Mouse (Mus musculus): ENCODE measurements around the gene Tmem161a. TPM values are rescaled to one million over a fixed set of nuclear protein-coding genes. Genes with fewer than 3 reads are reported as not detected.
"Not testable (repeated sequence)": the region's sequence is repeated elsewhere in the genome, so short reads cannot be mapped to it uniquely, and the experiment has no call there.

Gene Tmem161a
- total RNA-seq, 2 experiments from 2014 or later, result 75.3 to 75.9 TPM

GRCm38 (mm10) chr8:70201417-70201816 lies 29.3 kb downstream of the Tmem161a start:
- intact Hi-C loops (cut with DNase I), result no loop called here

GRCm38 (mm10) chr8:70203072-70203471 lies 30.9 kb downstream of the Tmem161a start:
- no peak for DNase-seq
- intact Hi-C loops (cut with DNase I), result no loop called here

More at GRCm38 (mm10) chr8:70201417-70201816, 29.3 kb downstream of the Tmem161a start:
- no peak for DNase-seq

GRCm38 (mm10) chr8:70204757-70205156 lies 32.6 kb downstream of the Tmem161a start:
- DNase-seq, result no peak
- intact Hi-C loops (cut with DNase I), result no loop called here

- no peak for DNase-seq
- intact Hi-C loops (cut with DNase I), result no loop called here
These were observed 36.0 kb downstream of the Tmem161a start for GRCm38 (mm10) chr8:70208130-70208529.

- intact Hi-C loops (cut with DNase I), result no loop called here
- no peak for DNase-seq
These were observed 38.4 kb downstream of the Tmem161a start for GRCm38 (mm10) chr8:70210538-70210937.

GRCm38 (mm10) chr8:70211275-70211674 lies 39.1 kb downstream of the Tmem161a start:
- intact Hi-C loops (cut with DNase I), result no loop called here
- DNase-seq, result no peak

GRCm38 (mm10) chr8:70211726-70212111 lies 39.6 kb downstream of the Tmem161a start:
- intact Hi-C loops (cut with DNase I), result no loop called here
- DNase-seq, result no peak

GRCm38 (mm10) chr8:70212112-70213055 lies 40.2 kb downstream of the Tmem161a start, which contains the start of gene Slc25a42:
Gene Slc25a42 (minus strand): TSS chr8:70212305.
- intact Hi-C loops (cut with DNase I), result no loop called here
- peak; percentile 95 to 96 for DNase-seq

- no peak for DNase-seq
- intact Hi-C loops (cut with DNase I), result no loop called here
These were observed 42.3 kb downstream of the Tmem161a start for GRCm38 (mm10) chr8:70214411-70214810.

GRCm38 (mm10) chr8:70215092-70215491 lies 42.9 kb downstream of the Tmem161a start:
- intact Hi-C loops (cut with DNase I), result no loop called here
- no peak for DNase-seq

- DNase-seq; intact Hi-C loops (cut with DNase I): not testable (repeated sequence)
These were observed 44.0 kb downstream of the Tmem161a start for GRCm38 (mm10) chr8:70216161-70216560.

- intact Hi-C loops (cut with DNase I), result no loop called here
- peak; percentile 75 to 80 for DNase-seq
These were observed 44.4 kb downstream of the Tmem161a start for GRCm38 (mm10) chr8:70216566-70216965.

- no peak for DNase-seq
- intact Hi-C loops (cut with DNase I), result no loop called here
These were observed 45.3 kb downstream of the Tmem161a start for GRCm38 (mm10) chr8:70217441-70217840.

GRCm38 (mm10) chr8:70219107-70219684 lies 47.0 kb downstream of the Tmem161a start:
- DNase-seq, result no peak
- intact Hi-C loops (cut with DNase I), result no loop called here

- no peak for DNase-seq
- intact Hi-C loops (cut with DNase I), result loop anchor here (5.0 kb wide), 1 partner anchor 118 kb away; no protein-coding TSS in a partner anchor
These were observed 48.2 kb downstream of the Tmem161a start for GRCm38 (mm10) chr8:70220236-70220840.

GRCm38 (mm10) chr8:70220911-70221310 lies 48.8 kb downstream of the Tmem161a start:
- intact Hi-C loops (cut with DNase I), result loop anchor here (5.0 kb wide), 1 partner anchor 119 kb away; no protein-coding TSS in a partner anchor
- no peak for DNase-seq

GRCm38 (mm10) chr8:70222041-70222440 lies 49.9 kb downstream of the Tmem161a start:
- intact Hi-C loops (cut with DNase I), result loop anchor here (5.0 kb wide), 1 partner anchor 120 kb away; no protein-coding TSS in a partner anchor
- DNase-seq, result no peak

GRCm38 (mm10) chr8:70223341-70223740 lies 51.2 kb downstream of the Tmem161a start:
- intact Hi-C loops (cut with DNase I), result loop anchor here (5.0 kb wide), 1 partner anchor 121 kb away; no protein-coding TSS in a partner anchor
- DNase-seq, result peak; percentile 49 to 50

GRCm38 (mm10) chr8:70227997-70228396 lies 55.8 kb downstream of the Tmem161a start:
- intact Hi-C loops (cut with DNase I), result no loop called here
- DNase-seq, result no peak

GRCm38 (mm10) chr8:70230837-70231236 lies 58.7 kb downstream of the Tmem161a start:
- no peak for DNase-seq
- intact Hi-C loops (cut with DNase I), result loop anchor here (5.0 kb wide), 1 partner anchor 34 kb away; no protein-coding TSS in a partner anchor
